Mouse (Mus musculus) fat pad, adult 2 months (tissue): ENCODE measurements around the gene Serpina1e.
"Not testable (repeated sequence)": the region's sequence is repeated elsewhere in the genome, so short reads cannot be mapped to it uniquely, and the experiment has no call there.

ENCODE experiments used
- DNase-seq: peaks from one replicate; pipeline ENCODE4 v3.0.0-alpha.2; 2011; ENCODE audit warnings: low read depth, low spot score; ENCODE audit errors: extremely low read depth

The Serpina1e gene

GRCm38 (mm10) chr12:103963288-103963687 is 4.5 kb upstream of the Serpina1e start:
- DNase-seq = no peak

- DNase-seq = no peak
Measured at GRCm38 (mm10) chr12:103962860-103963259, 4.1 kb upstream of the Serpina1e start.

DNA sequence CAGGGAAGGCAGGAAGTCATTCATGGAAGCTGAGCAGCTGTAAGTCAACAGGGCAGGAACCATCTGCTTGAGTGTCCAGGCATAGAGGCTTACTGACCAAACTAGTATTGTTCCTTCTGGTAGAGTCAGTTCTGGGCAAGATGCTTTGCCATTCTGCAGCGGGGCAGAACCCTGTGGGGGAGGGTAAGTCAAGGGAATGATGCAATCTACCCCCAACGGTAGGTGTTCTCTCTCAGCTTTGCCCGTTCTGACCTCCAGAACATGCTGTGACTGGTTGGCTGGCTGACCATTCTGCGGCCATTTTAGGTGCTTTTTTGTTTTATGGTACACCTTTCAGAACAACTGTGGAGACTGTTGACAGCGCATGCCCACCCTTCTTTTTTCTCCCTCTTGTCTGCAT is 3.6 kb upstream of the Serpina1e start:
- no peak for DNase-seq

DNA sequence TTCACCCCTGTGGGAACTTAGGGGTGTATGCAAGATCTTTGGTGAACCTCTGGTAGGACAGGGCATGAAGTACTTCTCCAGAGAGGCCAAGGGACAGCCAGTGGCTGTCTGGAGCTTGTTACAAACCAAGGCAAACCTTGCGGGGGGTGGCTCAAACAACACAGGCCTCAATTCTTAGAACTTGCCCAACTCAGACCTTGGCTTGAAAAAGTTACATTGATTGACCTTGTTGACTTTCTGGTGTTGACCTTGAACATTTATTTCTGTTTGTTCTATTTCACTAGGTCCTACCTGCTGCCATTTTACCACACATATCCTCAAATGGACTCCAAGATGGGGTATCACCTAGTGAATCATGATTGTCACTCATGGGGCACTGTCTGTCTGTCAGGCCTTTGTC is 2.9 kb upstream of the Serpina1e start:
- no peak for DNase-seq

DNA sequence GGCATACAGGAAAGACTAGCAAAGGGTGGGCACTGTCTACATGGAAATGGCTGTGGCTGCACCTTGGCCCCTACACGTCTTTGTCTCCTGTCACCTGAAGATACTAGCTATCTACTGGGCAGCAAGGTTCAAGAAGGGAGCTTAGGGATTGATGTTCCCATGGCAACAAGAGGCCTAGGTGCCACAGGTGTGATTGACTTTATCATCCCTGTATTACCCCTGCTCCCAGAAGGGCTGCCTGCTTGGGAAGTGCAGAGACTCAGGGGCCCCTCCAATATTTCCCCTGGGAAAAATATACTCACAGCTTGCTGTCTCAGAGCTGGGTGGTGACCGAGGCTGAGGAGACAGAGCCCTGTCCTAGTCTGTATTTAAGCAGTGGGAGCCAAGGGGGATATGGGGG is 2.2 kb downstream of the Serpina1e start:
- not testable (repeated sequence) for DNase-seq

DNA sequence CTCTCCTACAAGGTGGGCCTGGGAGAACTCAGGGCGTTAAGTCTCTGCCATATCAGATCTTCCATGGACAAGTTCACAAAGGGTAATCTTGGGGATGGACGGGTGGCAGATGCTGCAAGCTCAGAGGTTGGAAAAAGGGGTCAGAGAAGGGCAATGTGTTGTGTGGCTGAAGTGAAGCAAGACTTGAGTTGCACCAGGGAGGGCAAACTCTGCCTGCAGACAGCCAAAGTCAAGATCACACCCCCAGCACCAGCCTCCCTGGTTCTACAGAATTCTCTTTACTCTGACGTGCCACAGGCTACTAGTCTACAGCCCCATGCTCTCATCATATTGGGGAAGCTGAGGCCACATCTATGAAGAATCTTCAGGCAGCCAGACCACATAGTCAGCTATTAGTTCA is 5.8 kb downstream of the Serpina1e start:
- not testable (repeated sequence) for DNase-seq

DNA sequence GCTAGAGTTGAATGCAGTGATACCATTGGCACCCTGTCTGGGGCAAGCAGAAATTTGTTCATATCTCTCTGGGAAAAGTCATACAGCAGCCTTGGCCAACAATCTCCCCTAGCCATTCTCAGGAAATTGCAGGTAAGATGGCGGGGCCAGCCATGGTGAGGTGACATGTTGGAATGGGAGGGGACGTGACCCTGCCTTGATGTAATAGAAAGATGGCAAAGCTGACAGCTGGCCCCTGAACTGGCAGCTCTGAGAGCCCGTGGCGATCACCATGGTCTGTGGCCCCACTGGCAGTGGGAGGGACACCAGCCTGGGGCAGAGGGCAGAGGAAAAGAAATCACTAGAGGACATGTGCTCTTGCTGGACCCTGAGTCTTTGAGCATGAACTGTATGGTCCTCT is 12.5 kb downstream of the Serpina1e start:
- DNase-seq = no peak

GRCm38 (mm10) chr12:103909181-103909580 is 49.6 kb downstream of the Serpina1e start:
- DNase-seq = not testable (repeated sequence)

GRCm38 (mm10) chr12:103907746-103908145 is 51.0 kb downstream of the Serpina1e start:
- not testable (repeated sequence) for DNase-seq

DNA sequence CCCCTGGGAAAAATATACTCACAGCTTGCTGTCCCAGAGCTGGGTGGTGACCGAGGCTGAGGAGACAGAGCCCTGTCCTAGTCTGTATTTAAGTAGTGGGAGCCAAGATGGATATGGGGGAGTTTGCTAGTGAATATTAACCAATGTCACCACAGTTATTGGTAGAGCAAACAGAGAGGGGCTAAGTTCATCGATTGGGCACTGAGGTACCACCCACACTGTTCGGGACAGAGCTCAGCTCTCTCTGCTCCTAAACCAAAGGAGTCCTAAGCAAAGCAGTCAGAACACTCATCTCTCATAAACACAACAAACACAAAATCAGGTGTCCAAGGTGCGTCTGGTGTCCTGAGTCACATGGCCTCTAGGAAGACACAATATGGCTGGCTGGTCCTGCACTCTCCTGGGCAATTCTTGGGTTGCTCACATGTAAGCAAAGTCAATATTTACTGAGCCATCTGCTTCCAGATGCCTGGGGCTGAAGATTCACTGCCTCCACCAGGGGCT is 53.9 kb downstream of the Serpina1e start, which contains the start of gene Serpina1c:
Gene Serpina1c (minus strand): TSS at position 51 of the 504 bp plus-strand sequence.
- not testable (repeated sequence) for DNase-seq

- DNase-seq = not testable (repeated sequence)
Measured at GRCm38 (mm10) chr12:103901929-103902328, 56.8 kb downstream of the Serpina1e start.
